Mouse (Mus musculus): ENCODE measurements around the gene 4930556J24Rik. TPM values are rescaled to one million over a fixed set of nuclear protein-coding genes. Genes with fewer than 3 reads are reported as not detected.

The 4930556J24Rik gene
- polyA plus RNA-seq, 1 experiment from 2014 or later: 0.17 TPM

DNA sequence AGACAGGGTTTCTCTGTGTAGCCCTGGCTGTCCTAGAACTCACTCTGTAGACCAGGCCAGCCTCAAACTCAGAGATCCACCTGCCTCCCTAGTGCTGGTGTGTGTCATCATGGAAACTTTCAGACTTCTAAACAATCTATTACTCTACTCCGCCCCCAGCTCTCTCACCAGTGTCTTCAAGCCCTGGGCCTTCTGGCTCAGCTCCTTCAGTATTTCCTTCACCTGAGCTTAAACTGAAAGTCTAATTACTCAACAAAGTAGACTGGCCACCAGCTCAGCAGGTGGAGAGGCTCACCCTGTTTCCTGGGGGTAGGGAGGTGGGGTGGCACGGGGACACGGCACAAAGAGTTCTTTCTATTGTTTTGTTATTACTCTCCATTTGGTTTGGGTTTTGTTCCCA is 74.1 kb downstream of the 4930556J24Rik start:
- no peak for ATAC-seq (ENCODE audit: insufficient number of reproducible peaks, insufficient read depth, low FRiP score, low TSS enrichment, low read depth)

DNA sequence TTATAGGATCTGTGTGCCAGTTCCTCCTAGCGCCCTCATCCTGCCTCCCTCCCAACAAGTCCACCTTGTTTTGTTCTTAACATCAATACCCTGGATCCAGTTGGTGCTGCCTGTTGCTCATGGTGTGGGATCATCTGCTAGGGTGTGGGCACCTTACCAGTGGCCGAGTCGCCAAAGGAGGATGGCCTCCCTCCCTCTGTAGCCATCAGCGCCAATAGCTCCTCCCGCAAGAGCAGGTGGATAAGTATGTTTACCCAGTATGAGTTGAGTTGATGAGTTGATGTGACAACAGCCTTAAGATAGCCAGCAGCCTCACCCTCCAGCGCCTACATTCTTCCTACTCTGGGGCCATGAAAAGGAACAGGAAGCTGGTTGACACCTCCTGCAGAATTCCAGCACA is 76.3 kb downstream of the 4930556J24Rik start:
- ATAC-seq (ENCODE audit: insufficient number of reproducible peaks, insufficient read depth, low FRiP score, low TSS enrichment, low read depth): no peak
- Histone ChIP-seq H3K9me3 (no peaks in the 10 kb centered on the region), H3K4me3 (no peak overlapping the region), H3K36me3 (peaks cover 17% of the 10 kb centered on the region), H3K27me3 (no peaks in the 10 kb centered on the region), H3K27ac (no peak overlapping the region), H3K9ac (no peak overlapping the region), H3K4me1 (no peaks in the 10 kb centered on the region), H3K4me2 (no peak overlapping the region)
- WGBS: 81% methylated on average over 6 of the region's 6 CpGs

More for the DNA sequence above, 74.1 kb downstream of the 4930556J24Rik start:
- Histone ChIP-seq H3K4me3 (no peak overlapping the region), H3K9ac (no peak overlapping the region), H3K4me1 (no peaks in the 10 kb centered on the region), H3K36me3 (peaks cover 24% of the 10 kb centered on the region), H3K4me2 (no peak overlapping the region), H3K27ac (no peak overlapping the region), H3K9me3 (no peaks in the 10 kb centered on the region), H3K27me3 (no peaks in the 10 kb centered on the region)
- WGBS: 82% methylated on average over 3 of the region's 3 CpGs

DNA sequence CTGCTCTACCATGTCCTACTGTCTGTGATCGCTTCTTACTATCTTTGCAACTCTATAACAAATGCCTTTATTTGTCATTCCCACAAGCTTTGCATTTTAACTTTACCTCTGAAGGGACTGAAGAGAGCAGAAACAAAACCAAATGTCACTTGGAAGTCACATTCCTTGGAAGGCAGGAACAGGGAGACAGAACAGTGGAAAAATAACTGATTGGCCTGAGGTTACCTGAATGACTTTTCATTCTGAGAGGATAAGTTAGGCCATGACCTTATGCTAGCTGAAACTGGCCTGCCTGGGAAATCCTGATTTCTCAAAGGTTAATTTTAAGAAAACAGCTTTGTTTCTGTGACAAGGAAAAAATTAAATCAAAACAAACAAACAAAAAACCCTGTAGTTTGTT is 80.6 kb downstream of the 4930556J24Rik start:
- no peaks in the 10 kb centered on the region for H3K27me3 ChIP-seq
- no peak overlapping the region for H3K27ac ChIP-seq
- H3K4me3 ChIP-seq: no peak overlapping the region
- H3K4me1 ChIP-seq: peaks cover 4% of the 10 kb centered on the region; the same call in 1 of the 2 replicates
- ATAC-seq (ENCODE audit: insufficient number of reproducible peaks, insufficient read depth, low FRiP score, low TSS enrichment, low read depth): no peak
- H3K4me2 ChIP-seq: no peak overlapping the region
- peaks cover 17% of the 10 kb centered on the region for H3K36me3 ChIP-seq
- WGBS: 74% methylated on average over 1 of the region's 1 CpGs
- H3K9me3 ChIP-seq: no peaks in the 10 kb centered on the region
- H3K9ac ChIP-seq: no peak overlapping the region

DNA sequence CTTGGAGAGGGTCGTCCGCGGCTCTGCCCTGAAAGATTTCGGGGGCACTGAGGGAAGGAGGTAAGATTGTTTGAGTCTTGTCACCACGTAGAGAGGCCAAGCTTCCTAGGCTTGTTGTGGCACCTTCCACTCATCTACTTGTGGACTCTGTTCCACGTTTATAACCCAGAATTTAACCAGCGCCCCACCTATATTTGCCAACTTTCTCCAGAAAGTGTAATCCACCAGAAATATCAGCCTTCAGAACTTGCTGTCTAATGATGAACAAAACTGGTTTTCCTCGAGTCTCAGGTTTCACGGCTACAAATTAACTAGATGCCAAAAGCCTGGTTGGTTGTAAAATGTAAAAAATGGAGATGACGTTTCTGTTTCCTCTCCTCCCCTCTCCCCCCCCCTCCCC is 81.1 kb downstream of the 4930556J24Rik start:
- Histone ChIP-seq H3K4me1 (peaks cover 4% of the 10 kb centered on the region; the same call in 1 of the 2 replicates), H3K27me3 (no peaks in the 10 kb centered on the region), H3K36me3 (peaks cover 17% of the 10 kb centered on the region), H3K9me3 (no peaks in the 10 kb centered on the region), H3K4me2 (peak overlapping the region; percentile 85), H3K27ac (peak overlapping the region; percentile 79), H3K4me3 (peak overlapping the region; percentile 55), H3K9ac (peak overlapping the region; percentile 71)
- 4% methylated on average over 10 of the region's 10 CpGs for WGBS
- ATAC-seq (ENCODE audit: insufficient number of reproducible peaks, insufficient read depth, low FRiP score, low TSS enrichment, low read depth): no peak

DNA sequence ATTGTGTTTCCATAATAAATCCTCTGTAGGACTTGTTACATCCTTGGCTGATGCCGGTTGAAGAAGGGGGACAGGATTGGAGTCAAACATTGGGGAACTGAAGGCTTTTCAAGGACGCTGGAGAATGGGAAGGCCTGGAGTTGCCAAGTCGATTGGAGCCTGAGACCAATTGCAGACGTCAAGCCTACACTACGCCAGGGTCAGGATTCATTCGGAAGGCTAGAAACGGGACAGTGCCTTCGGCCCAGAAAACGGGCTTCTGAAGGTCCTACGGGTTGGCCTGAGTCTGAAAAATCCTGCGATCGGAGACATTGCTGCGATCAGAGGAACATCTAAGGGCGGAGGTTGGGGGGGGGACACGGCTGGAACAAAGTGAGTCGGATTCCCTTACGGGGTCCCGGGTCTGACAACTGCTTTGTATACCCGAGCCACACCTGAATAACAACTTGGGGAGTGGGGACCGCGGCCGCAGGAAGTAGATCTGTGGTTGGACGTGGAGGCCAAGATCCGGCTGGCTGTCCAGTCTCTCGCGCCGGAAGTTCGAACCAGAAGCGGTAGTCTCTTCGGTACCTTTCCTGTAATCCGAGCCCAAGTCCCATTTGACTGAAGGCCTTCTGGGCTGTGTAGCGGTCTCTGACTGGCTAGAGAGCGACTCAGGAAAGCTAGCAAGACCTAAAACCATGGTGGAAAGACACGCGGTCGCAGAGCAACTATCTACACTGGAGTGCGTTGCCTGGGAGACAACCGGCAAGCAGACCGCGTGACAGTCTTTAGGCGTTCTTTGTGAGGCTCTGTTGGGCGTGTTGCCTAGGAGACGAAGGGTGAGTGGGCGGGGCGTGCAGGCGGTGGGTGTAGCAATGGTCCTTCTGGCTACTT is 81.9 kb downstream of the 4930556J24Rik start, which contains the start of the genes 4921536K21Rik and Dusp18:
TSS of gene 4921536K21Rik (minus strand) at position 693 of the 876 bp plus-strand sequence.
TSS of gene Dusp18 (plus strand) at position 835 of the 876 bp plus-strand sequence.
- 3% methylated on average over 46 of the region's 46 CpGs for WGBS
- peak within 1 kb of the TSS; percentile 85 for H3K4me2 ChIP-seq
- no peaks in the 10 kb centered on the region for H3K27me3 ChIP-seq
- no peaks in the 10 kb centered on the region for H3K9me3 ChIP-seq
- H3K9ac ChIP-seq: peak within 1 kb of the TSS; percentile 71
- H3K36me3 ChIP-seq: peaks cover 17% of the 10 kb centered on the region
- H3K27ac ChIP-seq: peak within 1 kb of the TSS; percentile 79
- H3K4me3 ChIP-seq: peak within 1 kb of the TSS; percentile 55
- H3K4me1 ChIP-seq: peaks cover 4% of the 10 kb centered on the region; the same call in 1 of the 2 replicates
- ATAC-seq (ENCODE audit: insufficient number of reproducible peaks, insufficient read depth, low FRiP score, low TSS enrichment, low read depth): peak; percentile 93

DNA sequence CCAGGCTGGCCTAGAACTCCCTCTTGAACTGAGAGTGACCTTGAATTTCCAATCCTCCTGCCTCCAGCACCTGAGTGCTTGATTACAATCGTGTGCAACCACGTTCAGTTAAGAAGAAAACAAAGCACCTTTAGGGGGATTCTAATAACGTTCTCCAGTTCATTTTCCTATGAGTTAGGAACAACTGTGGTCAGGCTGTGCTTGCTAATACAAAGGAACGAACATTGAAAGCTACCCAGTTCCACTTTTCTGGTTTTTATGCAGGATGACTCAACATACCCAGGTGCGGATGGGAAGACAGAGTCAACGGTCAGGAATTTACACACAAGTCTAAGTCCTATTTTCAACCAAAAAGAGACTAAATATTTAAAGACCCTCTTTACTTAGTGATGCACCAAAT is 82.6 kb downstream of the 4930556J24Rik start:
- peaks cover 4% of the 10 kb centered on the region; the same call in 1 of the 2 replicates for H3K4me1 ChIP-seq
- 78% methylated on average over 6 of the region's 6 CpGs for WGBS
- peak overlapping the region; percentile 85 for H3K4me2 ChIP-seq
- no peak overlapping the region for H3K4me3 ChIP-seq
- no peak overlapping the region for H3K9ac ChIP-seq
- H3K36me3 ChIP-seq: peaks cover 17% of the 10 kb centered on the region
- H3K9me3 ChIP-seq: no peaks in the 10 kb centered on the region
- ATAC-seq (ENCODE audit: insufficient number of reproducible peaks, insufficient read depth, low FRiP score, low TSS enrichment, low read depth): no peak
- H3K27ac ChIP-seq: no peak overlapping the region
- no peaks in the 10 kb centered on the region for H3K27me3 ChIP-seq

Other genes starting within 250 kb of the 4930556J24Rik start
- 1.7 and 3.0 TPM in 2 replicates for gene Osbp2, start 112.9 kb downstream of the 4930556J24Rik start, polyA plus RNA-seq (2015; fragmentation: Nextera tagmentation; extraction: Ambion mirVana)
- gene 4921536K21Rik, start 81.7 kb downstream of the 4930556J24Rik start, polyA plus RNA-seq (2015; fragmentation: Nextera tagmentation; extraction: Ambion mirVana): 0.20 TPM in 1 of 2 replicates, not detected in the other
- gene Dusp18, start 81.5 kb downstream of the 4930556J24Rik start, polyA plus RNA-seq (2015; fragmentation: Nextera tagmentation; extraction: Ambion mirVana): 8.7 and 9.2 TPM in 2 replicates
- 7.7 and 8.6 TPM in 2 replicates for gene Slc35e4, start 62.1 kb downstream of the 4930556J24Rik start, polyA plus RNA-seq (2015; fragmentation: Nextera tagmentation; extraction: Ambion mirVana)
- 38.9 and 42.1 TPM in 2 replicates for gene Tcn2, start 44.6 kb downstream of the 4930556J24Rik start, polyA plus RNA-seq (2015; fragmentation: Nextera tagmentation; extraction: Ambion mirVana)
- 78.6 and 80.9 TPM in 2 replicates for gene Pes1, start 12.8 kb downstream of the 4930556J24Rik start, polyA plus RNA-seq (2015; fragmentation: Nextera tagmentation; extraction: Ambion mirVana)
- gene Gal3st1, start 6.9 kb upstream of the 4930556J24Rik start, polyA plus RNA-seq (2015; fragmentation: Nextera tagmentation; extraction: Ambion mirVana): 2.3 and 2.6 TPM in 2 replicates
- gene Sec14l4, start 54.7 kb upstream of the 4930556J24Rik start, polyA plus RNA-seq (2015; fragmentation: Nextera tagmentation; extraction: Ambion mirVana): 0.52 and 0.85 TPM in 2 replicates
- gene Sec14l3, start 88.1 kb upstream of the 4930556J24Rik start, polyA plus RNA-seq (2015; fragmentation: Nextera tagmentation; extraction: Ambion mirVana): not detected in 2 replicates
- gene Mtfp1, start 118.7 kb upstream of the 4930556J24Rik start, polyA plus RNA-seq (2015; fragmentation: Nextera tagmentation; extraction: Ambion mirVana): 6.7 and 7.7 TPM in 2 replicates
- 2.0 and 3.8 TPM in 2 replicates for gene Sec14l2, start 146.6 kb upstream of the 4930556J24Rik start, polyA plus RNA-seq (2015; fragmentation: Nextera tagmentation; extraction: Ambion mirVana)
- 37.4 and 39.4 TPM in 2 replicates for gene Rnf215, start 158.4 kb upstream of the 4930556J24Rik start, polyA plus RNA-seq (2015; fragmentation: Nextera tagmentation; extraction: Ambion mirVana)
- gene Ccdc157, start 183.5 kb upstream of the 4930556J24Rik start, polyA plus RNA-seq (2015; fragmentation: Nextera tagmentation; extraction: Ambion mirVana): 8.2 and 9.7 TPM in 2 replicates
- gene Sf3a1, start 183.6 kb upstream of the 4930556J24Rik start, polyA plus RNA-seq (2015; fragmentation: Nextera tagmentation; extraction: Ambion mirVana): 59.6 and 71.6 TPM in 2 replicates
- gene Tbc1d10a, start 210.0 kb upstream of the 4930556J24Rik start, polyA plus RNA-seq (2015; fragmentation: Nextera tagmentation; extraction: Ambion mirVana): 39.2 and 39.4 TPM in 2 replicates
- gene Castor1, start 241.4 kb upstream of the 4930556J24Rik start, polyA plus RNA-seq (2015; fragmentation: Nextera tagmentation; extraction: Ambion mirVana): 6.6 and 7.1 TPM in 2 replicates